Mouse (Mus musculus) heart, postnatal 0 days (tissue): ENCODE data around the gene Akna. TPM values are rescaled to one million over a fixed set of nuclear protein-coding genes. Genes with fewer than 3 reads are reported as not detected.
A peak's percentile ranks its signal among the peaks of the same experiment; 100 is the strongest.

ENCODE experiments used
- ATAC-seq: fragments of 200-750 bp; cut with Nextera tagmentation; 2 replicates; pipeline ENCODE4 v1.8.0; 2017; ENCODE audit warnings: low read depth, moderate number of reproducible peaks, moderate library complexity; ENCODE audit not compliant: insufficient read depth
- DNase-seq: peaks from one replicate; pipeline ENCODE4 v3.0.0-alpha.2; 2016; ENCODE audit warnings: low spot score
- H3K27ac ChIP-seq: fragments of 300-500 bp; sonication (generic); 2 replicates; pipeline ENCODE4 v1.5.1; 2014; ENCODE audit warnings: low read depth, mild to moderate bottlenecking
- H3K27me3 ChIP-seq: fragments of 300-500 bp; sonication (generic); 2 replicates; pipeline ENCODE4 v1.6.1; 2014; ENCODE audit warnings: low read length, mixed read lengths; ENCODE audit not compliant: control insufficient read depth, insufficient read depth
- H3K36me3 ChIP-seq: fragments of 300-500 bp; sonication (generic); replicated peaks from 2 replicates; pipeline ENCODE4 v1.6.1; 2014; ENCODE audit warnings: low read length, mixed read lengths; ENCODE audit not compliant: control insufficient read depth, insufficient read depth
- H3K4me1 ChIP-seq: fragments of 300-500 bp; sonication (generic); 2 replicates; pipeline ENCODE4 v1.6.1; 2014; ENCODE audit warnings: antibody characterized with exemption; ENCODE audit not compliant: control insufficient read depth, insufficient read depth
- H3K4me2 ChIP-seq: fragments of 300-500 bp; sonication (generic); 2 replicates; pipeline ENCODE4 v1.6.1; 2014; ENCODE audit warnings: low read depth, mild to moderate bottlenecking, low read length, moderate library complexity
- H3K4me3 ChIP-seq: fragments of 300-500 bp; sonication (generic); 2 replicates; pipeline ENCODE4 v1.5.1; 2014; ENCODE audit warnings: low read depth, low read length
- H3K9ac ChIP-seq: fragments of 300-500 bp; sonication (generic); replicated peaks from 2 replicates; pipeline ENCODE4 v1.6.1; 2014; ENCODE audit warnings: low read depth, low read length, mixed read lengths
- H3K9me3 ChIP-seq: fragments of 300-500 bp; sonication (generic); replicated peaks from 2 replicates; pipeline ENCODE4 v1.6.1; 2016; ENCODE audit warnings: low read length; ENCODE audit not compliant: control insufficient read depth
- CTCF ChIP-seq: IDR thresholded peaks from 2 replicates; pipeline ENCODE4 v1.5.1; 2016; ENCODE audit warnings: antibody characterized with exemption, control low read depth, low read depth
- EP300 ChIP-seq: IDR thresholded peaks from 2 replicates; pipeline ENCODE4 v1.6.1; 2016; ENCODE audit warnings: antibody characterized with exemption, low read depth
- WGBS: fragments of 180-500 bp; shearing (Covaris S2); extraction: QIAGEN DNeasy Blood & Tissue Kit; methylation state at CpG from one replicate; pipeline ENCODE4 v1.1.7; 2014; 5-methylcytosine and 5-hydroxymethylcytosine counted together
- polyA plus RNA-seq: library from polyadenylated mRNA; unstranded; fragments of >200 nt; fragmentation: Nextera tagmentation; extraction: Ambion mirVana; gene quantifications from 2 replicates; pipeline ENCODE4 v1.2.1, GENCODE M21; 2015
- total RNA-seq: library from RNA; depleted of rRNA; stranded (reverse); fragments of >200 nt; gene quantifications from 2 replicates; pipeline ENCODE4 v1.2.3, GENCODE M21; 2014; ENCODE audit warnings: low replicate concordance

Akna gene
- total and polyA plus RNA-seq, 2 experiments from 2014 or later: 1.4 to 5.5 TPM

DNA sequence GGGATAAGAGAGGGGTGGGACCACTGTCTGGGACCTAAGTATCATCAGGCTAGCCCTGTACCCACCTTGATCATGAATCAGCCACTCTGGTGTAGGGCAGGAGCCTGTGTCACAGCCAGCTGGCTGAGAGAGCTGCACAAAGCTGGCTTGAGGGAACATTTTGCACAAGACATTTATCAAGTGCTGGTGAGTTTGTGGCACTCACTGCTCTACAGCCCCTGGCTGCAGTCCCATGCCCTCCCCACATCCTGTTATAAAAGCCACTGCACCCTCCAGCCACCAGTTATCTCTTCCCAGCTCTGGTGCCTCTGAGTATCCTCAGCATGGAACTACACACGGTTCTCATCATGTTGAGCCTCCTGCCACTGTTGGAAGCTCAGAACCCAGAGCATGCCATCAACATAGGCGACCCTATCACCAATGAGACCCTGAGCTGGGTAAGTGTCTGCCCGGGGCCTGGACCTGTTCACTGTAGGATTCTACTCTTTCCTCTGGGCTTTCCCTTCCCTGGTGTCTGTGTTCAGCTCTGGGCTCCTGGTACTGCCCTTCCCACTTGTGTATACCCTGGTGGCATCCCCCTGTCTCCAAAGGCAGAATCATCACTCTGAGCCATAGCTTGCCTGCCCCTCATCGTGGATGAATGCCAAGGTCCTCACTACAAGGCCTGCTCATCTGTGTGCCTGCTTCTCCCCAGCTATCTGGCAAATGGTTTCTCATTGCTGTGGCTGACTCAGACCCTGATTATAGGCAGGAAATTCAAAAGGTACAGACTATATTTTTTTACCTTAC, 47.1 kb downstream of the Akna start, which contains the start of gene Orm3:
Gene Orm3 (plus strand): TSS at position 286 of the 789 bp plus-strand sequence.
- DNase-seq (peak; percentile 17), ATAC-seq (peak; percentile 65)
- H3K9me3 ChIP-seq: no peaks in the 10 kb centered on the region
- no peak within 1 kb of the TSS for H3K4me2 ChIP-seq
- no peak for TF ChIP-seq EP300
- no peak for TF ChIP-seq CTCF
- H3K4me1 ChIP-seq: peaks cover 4% of the 10 kb centered on the region; the same call in 1 of the 2 replicates
- no peak within 1 kb of the TSS for H3K9ac ChIP-seq
- no peaks in the 10 kb centered on the region for H3K36me3 ChIP-seq
- no peak within 1 kb of the TSS for H3K27ac ChIP-seq
- H3K27me3 ChIP-seq: no peaks in the 10 kb centered on the region
- WGBS: 53% methylated on average over 4 of the region's 4 CpGs
- no peak within 1 kb of the TSS for H3K4me3 ChIP-seq

- H3K4me1 ChIP-seq: no peaks in the 10 kb centered on the region
- TF ChIP-seq CTCF: no peak
- TF ChIP-seq EP300: no peak
- H3K27ac ChIP-seq: no peak overlapping the region
- no peak overlapping the region for H3K4me3 ChIP-seq
- H3K9me3 ChIP-seq: no peaks in the 10 kb centered on the region
- no peak for DNase-seq
- H3K4me2 ChIP-seq: no peak overlapping the region
- no peaks in the 10 kb centered on the region for H3K27me3 ChIP-seq
- 67% methylated on average over 6 of the region's 6 CpGs for WGBS
- ATAC-seq: no peak
- no peaks in the 10 kb centered on the region for H3K36me3 ChIP-seq
- no peak overlapping the region for H3K9ac ChIP-seq
These were observed 54.6 kb downstream of the Akna start for GRCm38 (mm10) chr4:63348524-63348923.

- ATAC-seq (no peak), DNase-seq (no peak)
- no peak overlapping the region for H3K4me3 ChIP-seq
- no peaks in the 10 kb centered on the region for H3K9me3 ChIP-seq
- WGBS: 81% methylated on average over 4 of the region's 4 CpGs
- H3K27me3 ChIP-seq: no peaks in the 10 kb centered on the region
- TF ChIP-seq EP300 (no peak), CTCF (no peak)
- no peaks in the 10 kb centered on the region for H3K36me3 ChIP-seq
- no peak overlapping the region for H3K9ac ChIP-seq
- no peaks in the 10 kb centered on the region for H3K4me1 ChIP-seq
- H3K4me2 ChIP-seq: no peak overlapping the region
- H3K27ac ChIP-seq: no peak overlapping the region
These were observed 56.5 kb downstream of the Akna start for GRCm38 (mm10) chr4:63346659-63347058.

DNA sequence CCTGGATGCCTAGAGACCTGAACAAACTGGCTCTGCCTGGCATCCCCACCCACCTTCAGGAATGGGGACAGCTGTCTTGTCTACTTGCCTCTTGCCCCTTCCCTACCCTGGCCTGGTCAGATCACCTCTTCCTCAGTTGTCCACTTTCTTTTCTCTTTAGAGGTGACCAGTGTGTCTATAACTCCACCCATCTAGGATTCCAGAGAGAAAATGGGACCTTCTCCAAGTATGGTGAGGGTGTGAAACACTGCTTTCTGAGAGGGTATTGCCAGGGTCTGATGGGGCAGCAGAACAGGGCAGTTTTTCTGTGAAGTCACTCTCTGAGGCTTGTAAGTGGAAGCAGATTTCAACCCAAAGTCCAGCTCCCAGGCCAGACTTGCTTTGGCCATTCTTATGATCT, 57.9 kb downstream of the Akna start:
- Histone ChIP-seq H3K9ac (no peak overlapping the region), H3K4me3 (no peak overlapping the region), H3K36me3 (no peaks in the 10 kb centered on the region), H3K27me3 (no peaks in the 10 kb centered on the region), H3K9me3 (no peaks in the 10 kb centered on the region), H3K4me1 (no peaks in the 10 kb centered on the region), H3K4me2 (no peak overlapping the region), H3K27ac (no peak overlapping the region)
- no peak for DNase-seq
- no peak for ATAC-seq
- TF ChIP-seq EP300 (no peak), CTCF (no peak)

DNA sequence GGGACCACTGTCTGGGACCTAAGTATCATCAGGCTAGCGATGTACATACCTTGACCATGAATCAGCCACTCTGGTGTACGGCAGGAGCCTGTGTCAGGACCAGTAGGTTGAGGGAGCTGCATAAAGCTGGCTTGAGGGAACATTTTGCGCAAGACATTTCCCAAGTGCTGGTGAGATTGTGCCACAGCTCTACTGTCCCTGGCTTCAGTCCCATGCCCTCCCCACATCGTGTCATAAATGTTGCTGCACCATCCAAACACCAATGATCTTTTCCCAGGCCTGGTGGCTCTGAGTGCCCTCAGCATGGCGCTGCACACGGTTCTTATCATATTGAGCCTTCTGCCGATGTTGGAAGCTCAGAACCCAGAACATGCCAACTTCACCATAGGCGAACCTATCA, 58.9 kb downstream of the Akna start, which contains the start of gene Orm1:
Gene Orm1 (plus strand): TSS at position 266 of the 400 bp plus-strand sequence.
- no peak within 1 kb of the TSS for H3K9ac ChIP-seq
- H3K4me1 ChIP-seq: no peaks in the 10 kb centered on the region
- TF ChIP-seq CTCF: no peak
- no peak for TF ChIP-seq EP300
- no peak within 1 kb of the TSS for H3K4me3 ChIP-seq
- WGBS: 68% methylated on average over 8 of the region's 8 CpGs
- no peak for DNase-seq
- no peaks in the 10 kb centered on the region for H3K27me3 ChIP-seq
- no peak within 1 kb of the TSS for H3K4me2 ChIP-seq
- no peaks in the 10 kb centered on the region for H3K36me3 ChIP-seq
- no peak for ATAC-seq
- no peak within 1 kb of the TSS for H3K27ac ChIP-seq
- no peaks in the 10 kb centered on the region for H3K9me3 ChIP-seq
